Mouse (Mus musculus): ENCODE measurements around the gene Mapk3.

GRCm38 (mm10) chr7:126794271-126794605, 34.8 kb downstream of the Mapk3 start:
- TF ChIP-seq POLR2A (IDR thresholded peaks at IDR 0.05; ENCODE audit: low read depth, low read length): no peak
- TF ChIP-seq CTCF (IDR thresholded peaks at IDR 0.05; ENCODE audit: extremely low read depth, insufficient read length, insufficient replicate concordance, low read depth, low read length): no peak

Data from small intestine, adult 2 months (tissue).